Mouse (Mus musculus): ENCODE measurements at regions not wholly inside any gene's neighbourhood (a gene's known extent, or its start where the extent isn't known, plus 50 kb on each side); places are given as distances from the start of the nearest gene placed in this dataset.
A peak's percentile ranks its signal among the peaks of the same experiment; 100 is the strongest.

GRCm38 (mm10) chr1:100551293-100551692, 778.7 kb downstream of the Cntnap5b start:
- no peak for DNase-seq

- peak; percentile 3 to 23 for DNase-seq
These were observed 784.4 kb downstream of the Cntnap5b start for GRCm38 (mm10) chr1:100556937-100557336.
